Mouse (Mus musculus): ENCODE data around the gene Spink4. TPM values are rescaled to one million over a fixed set of nuclear protein-coding genes. Genes with fewer than 3 reads are reported as not detected.

Gene Spink4
- polyA plus RNA-seq, 1 experiment from 2014 or later = not detected

DNA sequence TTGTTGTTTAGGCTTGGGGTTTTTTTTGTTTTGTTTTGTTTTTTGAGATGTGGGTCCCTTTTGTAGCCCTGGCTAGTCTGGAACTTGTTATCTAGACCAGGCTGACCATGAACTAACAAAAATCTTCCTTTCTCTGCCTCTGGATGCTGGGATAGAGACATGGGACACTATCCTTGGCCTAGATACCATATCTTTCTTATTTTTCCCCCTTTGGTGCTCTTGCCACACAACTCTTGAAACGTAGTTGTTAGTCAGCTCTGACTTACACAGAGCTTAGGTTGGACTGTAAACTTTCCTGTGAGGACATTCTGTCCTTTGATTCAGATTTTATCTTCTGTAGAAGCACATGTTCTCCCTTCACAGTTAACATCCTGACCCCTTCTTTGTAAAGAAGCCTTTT, 59.6 kb downstream of the Spink4 start:
- H3K27me3 ChIP-seq (ENCODE audit: control insufficient read depth, insufficient read depth, low read length) = no peaks in the 10 kb centered on the region
- H3K4me1 ChIP-seq (replicated peaks; ENCODE audit: control insufficient read depth, insufficient read depth, low read length) = no peaks in the 10 kb centered on the region
- no peaks in the 10 kb centered on the region for H3K36me3 ChIP-seq (ENCODE audit: control insufficient read depth, insufficient read depth, low read length)
- ATAC-seq (ENCODE audit: low FRiP score) = no peak
- H3K9ac ChIP-seq (ENCODE audit: low read depth, low read length) = no peak overlapping the region
- no peak for DNase-seq (ENCODE audit: low spot score)
- no peak overlapping the region for H3K4me3 ChIP-seq (ENCODE audit: low read depth, low read length)
- 88% methylated on average over 1 of the region's 1 CpGs for WGBS
- no peak overlapping the region for H3K27ac ChIP-seq (ENCODE audit: low read depth, low read length)
- no peak overlapping the region for H3K4me2 ChIP-seq (replicated peaks; ENCODE audit: low read depth, low read length)
- H3K9me3 ChIP-seq (ENCODE audit: control insufficient read depth, low read length) = no peaks in the 10 kb centered on the region

Other genes starting within 250 kb of the Spink4 start
- gene Aptx, start 216.9 kb upstream of the Spink4 start, polyA plus RNA-seq (2014; fragmentation: Nextera tagmentation; extraction: Ambion mirVana) = 50.4 and 51.5 TPM in 2 replicates
- 691 and 740 TPM in 2 replicates for gene Dnaja1, start 197.9 kb upstream of the Spink4 start, polyA plus RNA-seq (2014; fragmentation: Nextera tagmentation; extraction: Ambion mirVana)
- 172 and 191 TPM in 2 replicates for gene Smu1, start 162.1 kb upstream of the Spink4 start, polyA plus RNA-seq (2014; fragmentation: Nextera tagmentation; extraction: Ambion mirVana)
- gene B4galt1, start 66.0 kb upstream of the Spink4 start, polyA plus RNA-seq (2014; fragmentation: Nextera tagmentation; extraction: Ambion mirVana) = 15.1 and 16.2 TPM in 2 replicates
- gene Bag1, start 28.2 kb downstream of the Spink4 start, polyA plus RNA-seq (2014; fragmentation: Nextera tagmentation; extraction: Ambion mirVana) = 259 and 262 TPM in 2 replicates
- 173 and 178 TPM in 2 replicates for gene Chmp5, start 28.4 kb downstream of the Spink4 start, polyA plus RNA-seq (2014; fragmentation: Nextera tagmentation; extraction: Ambion mirVana)
- gene Nfx1, start 50.9 kb downstream of the Spink4 start, polyA plus RNA-seq (2014; fragmentation: Nextera tagmentation; extraction: Ambion mirVana) = 95.7 and 105 TPM in 2 replicates
- gene Aqp7, start 128.1 kb downstream of the Spink4 start, polyA plus RNA-seq (2014; fragmentation: Nextera tagmentation; extraction: Ambion mirVana) = 0.07 TPM in 1 of 2 replicates, not detected in the other
- 1.2 and 1.3 TPM in 2 replicates for gene Aqp3, start 178.1 kb downstream of the Spink4 start, polyA plus RNA-seq (2014; fragmentation: Nextera tagmentation; extraction: Ambion mirVana)
- 14.7 and 17.6 TPM in 2 replicates for gene Nol6, start 204.4 kb downstream of the Spink4 start, polyA plus RNA-seq (2014; fragmentation: Nextera tagmentation; extraction: Ambion mirVana)
- 100 and 107 TPM in 2 replicates for gene Ube2r2, start 215.7 kb downstream of the Spink4 start, polyA plus RNA-seq (2014; fragmentation: Nextera tagmentation; extraction: Ambion mirVana)